Mouse (Mus musculus) heart, adult 9 months (tissue): ENCODE measurements around the gene Ccdc50.

Source experiments
- DNase-seq, 2 experiments: peaks; one replicate each; pipeline ENCODE4 v3.0.0; 2022; ENCODE audit warnings: low spot score in 2 of 2

Ccdc50 gene

GRCm38 (mm10) chr16:27395251-27396037 lies 6.8 kb downstream of the Ccdc50 start:
- no peak for DNase-seq

- no peak for DNase-seq
Observed at GRCm38 (mm10) chr16:27396951-27397350, 8.3 kb downstream of the Ccdc50 start.

- no peak for DNase-seq
Observed at GRCm38 (mm10) chr16:27399026-27399718, 10.5 kb downstream of the Ccdc50 start.

DNA sequence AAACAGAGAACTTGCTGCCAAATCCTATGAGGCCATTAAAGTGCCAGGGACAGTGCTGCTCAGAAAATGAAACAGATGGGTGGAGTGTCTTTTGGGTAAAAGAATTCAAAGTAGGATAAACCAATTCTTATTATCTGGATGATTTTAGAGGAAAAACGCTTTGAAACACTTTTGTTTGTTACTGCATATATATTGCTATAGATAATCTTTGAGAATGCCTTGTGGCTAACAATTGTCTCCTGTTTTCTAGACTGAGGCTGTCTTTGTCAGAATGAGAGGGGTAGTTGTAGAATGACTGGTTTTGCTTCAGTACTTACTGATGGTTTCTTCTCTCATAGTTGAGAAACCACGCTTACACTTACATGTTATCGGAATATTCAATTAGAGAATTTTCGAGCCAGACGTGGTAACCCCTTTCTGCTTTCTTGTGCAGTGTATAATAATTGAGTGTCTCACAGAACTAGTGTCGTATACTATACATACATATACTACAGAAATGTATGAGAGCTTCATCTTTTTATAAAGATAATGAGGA lies 11.1 kb downstream of the Ccdc50 start:
- no peak for DNase-seq

DNA sequence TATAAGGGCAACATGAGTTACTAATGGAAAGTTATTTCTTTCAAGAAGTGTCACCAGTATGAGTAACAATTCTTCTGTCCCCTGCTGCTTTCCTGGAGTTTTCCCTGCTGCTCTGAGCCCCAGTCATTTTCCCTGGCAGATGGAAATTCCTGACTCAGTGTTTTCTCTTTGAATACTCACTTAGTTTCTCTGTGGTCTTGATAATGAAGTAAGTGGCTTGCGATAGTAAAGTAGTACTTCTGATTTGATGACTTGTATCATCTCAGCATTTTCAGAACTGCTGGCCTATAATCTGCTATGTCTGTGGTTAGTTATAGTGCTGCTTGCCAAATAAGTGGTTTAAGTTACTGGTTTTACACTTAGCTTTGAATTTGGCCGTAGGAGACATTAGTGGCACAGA lies 12.9 kb downstream of the Ccdc50 start:
- DNase-seq, result no peak

- DNase-seq, result no peak
Observed at GRCm38 (mm10) chr16:27404107-27404506, 15.4 kb downstream of the Ccdc50 start.

- DNase-seq, result no peak
Observed at GRCm38 (mm10) chr16:27416937-27417584, 28.4 kb downstream of the Ccdc50 start.

DNA sequence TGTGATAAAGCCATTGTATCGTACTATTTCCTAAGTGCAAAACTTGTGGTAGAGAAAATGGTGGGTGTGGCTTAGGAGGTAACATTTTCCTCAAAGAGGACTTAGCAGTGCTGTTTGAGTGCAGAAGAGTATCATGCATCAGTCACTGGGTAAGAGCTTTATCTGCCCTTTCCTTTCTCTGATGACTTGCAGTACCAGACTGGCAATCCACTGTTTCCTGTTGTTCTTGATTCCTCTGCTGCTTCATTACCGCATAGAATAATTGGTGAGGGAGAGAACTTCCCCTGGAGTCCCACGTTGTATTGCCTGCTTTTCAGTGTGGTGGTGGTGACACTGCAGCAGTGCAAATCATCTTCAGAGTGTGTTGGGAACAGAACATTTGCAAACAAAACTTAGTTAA lies 29.0 kb downstream of the Ccdc50 start:
- no peak for DNase-seq

DNA sequence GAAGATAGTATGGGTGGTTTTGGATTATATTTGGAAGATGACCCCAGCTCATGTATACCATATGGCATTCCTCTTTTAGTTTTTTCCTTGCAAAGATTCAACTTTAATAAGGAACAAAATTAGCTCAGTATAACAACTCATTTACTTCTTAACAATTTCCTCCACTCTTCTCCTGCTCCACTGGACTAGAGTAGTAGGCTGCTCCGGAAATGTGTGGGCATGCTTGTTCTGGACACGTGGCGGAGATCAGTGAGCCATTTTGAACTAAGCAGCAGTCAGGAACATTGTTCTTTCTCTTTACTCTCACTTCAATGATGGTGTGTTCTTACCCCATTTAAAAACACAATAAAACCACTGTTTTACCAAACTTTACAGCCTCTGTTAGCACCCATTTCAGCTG lies 32.3 kb downstream of the Ccdc50 start:
- DNase-seq, result no peak

DNA sequence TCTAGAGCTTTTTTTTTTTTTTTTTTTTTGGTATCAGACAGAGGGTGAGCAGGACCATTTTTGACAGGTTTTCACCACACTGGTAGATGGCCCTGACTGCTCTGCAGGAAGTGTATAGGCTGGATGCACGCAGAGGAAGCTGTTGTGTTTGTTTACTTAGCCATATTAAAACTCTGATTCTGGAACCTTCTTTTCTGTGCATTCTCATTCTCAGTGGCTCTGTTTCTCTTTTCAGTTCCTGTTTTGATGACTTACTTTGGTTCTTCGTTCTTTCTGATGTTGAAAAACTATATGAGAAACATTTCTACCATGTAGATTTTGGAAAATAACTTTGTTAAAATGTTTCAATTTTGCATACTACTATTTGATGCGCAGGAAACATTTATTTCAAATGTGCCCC lies 46.4 kb downstream of the Ccdc50 start:
- no peak for DNase-seq

- DNase-seq, result no peak
Observed at GRCm38 (mm10) chr16:27443941-27444340, 55.3 kb downstream of the Ccdc50 start.

- no peak for DNase-seq
Observed at GRCm38 (mm10) chr16:27449360-27449759, 60.7 kb downstream of the Ccdc50 start.

DNA sequence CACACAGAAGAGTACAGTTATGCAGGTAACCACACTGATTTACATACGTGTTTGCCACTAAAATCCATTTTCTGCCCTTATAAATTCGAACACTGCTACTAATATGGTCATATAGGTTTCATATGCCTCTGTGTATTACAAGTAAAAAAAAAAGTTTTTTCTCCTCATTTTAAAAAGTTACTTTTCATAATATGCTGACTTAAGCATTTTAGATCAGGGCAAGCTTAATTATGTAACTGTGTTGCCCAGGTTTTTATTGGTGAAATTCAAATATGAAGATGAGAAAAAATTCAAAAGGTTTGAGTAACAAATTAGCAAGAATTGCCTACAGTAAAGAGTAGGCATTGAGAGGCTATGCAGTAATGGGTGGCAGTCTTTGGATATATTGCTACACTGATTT lies 62.0 kb downstream of the Ccdc50 start:
- DNase-seq, result no peak

DNA sequence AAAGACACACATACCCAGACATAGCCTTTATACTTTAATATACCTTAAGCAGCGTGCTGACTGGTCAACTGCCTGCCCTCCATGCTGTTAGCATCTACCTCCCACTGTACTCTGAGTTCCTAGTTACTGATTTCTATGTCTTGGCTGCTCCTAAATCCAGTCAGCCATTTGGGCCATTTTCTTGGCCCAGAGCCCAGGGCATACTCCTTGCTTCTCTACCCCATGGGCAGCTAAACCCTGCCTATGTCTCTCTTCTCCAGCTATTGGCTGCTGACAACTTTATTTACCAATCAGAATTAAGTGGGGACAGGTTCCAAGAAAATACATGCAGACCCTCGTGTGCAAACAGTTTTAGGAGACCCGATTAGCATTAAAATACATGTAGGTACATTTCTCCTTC lies 64.7 kb downstream of the Ccdc50 start:
- no peak for DNase-seq

DNA sequence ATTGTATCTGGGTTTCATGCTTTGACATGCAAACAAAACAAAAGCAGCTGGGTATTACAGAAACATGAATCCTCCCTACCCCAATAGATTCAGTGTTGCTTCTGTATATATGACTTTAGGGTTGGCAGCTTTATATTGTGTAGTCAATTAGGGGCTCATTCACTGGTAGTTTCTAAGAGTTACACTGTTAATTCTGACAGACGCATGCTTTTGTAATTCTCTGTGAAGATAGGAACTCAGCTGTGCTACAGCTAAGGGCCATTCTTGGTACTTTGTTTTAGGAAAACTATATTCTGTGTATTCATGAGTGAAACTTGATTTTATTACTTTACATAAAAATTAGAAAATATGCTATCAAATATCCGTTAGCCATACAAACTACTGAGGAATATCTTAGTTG lies 65.2 kb downstream of the Ccdc50 start:
- no peak for DNase-seq

- DNase-seq, result peak in 1 of 2 experiments; percentile 43
Observed at GRCm38 (mm10) chr16:27457273-27457672, 68.6 kb downstream of the Ccdc50 start.

- DNase-seq, result no peak
Observed at GRCm38 (mm10) chr16:27468731-27469130, 80.1 kb downstream of the Ccdc50 start.

DNA sequence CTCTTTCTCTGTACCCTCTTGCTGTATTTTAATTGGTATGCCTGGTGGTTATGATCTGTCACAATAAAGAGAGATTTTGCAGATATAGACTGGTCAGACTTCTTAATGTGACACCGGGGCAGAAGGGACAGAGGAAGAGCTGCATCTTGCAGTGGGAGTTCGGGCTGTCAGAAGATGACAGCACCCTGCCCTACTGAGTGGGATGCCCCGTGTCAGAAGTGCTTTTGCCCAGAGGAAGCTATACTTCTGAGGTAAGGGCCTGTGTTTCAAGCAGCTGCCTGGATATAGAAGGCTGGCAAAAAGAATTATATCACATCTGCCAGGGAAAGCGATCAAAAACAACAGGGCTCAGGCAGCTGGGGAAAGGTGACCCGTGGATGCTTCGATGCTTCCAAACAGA lies 82.7 kb downstream of the Ccdc50 start:
- DNase-seq, result no peak

DNA sequence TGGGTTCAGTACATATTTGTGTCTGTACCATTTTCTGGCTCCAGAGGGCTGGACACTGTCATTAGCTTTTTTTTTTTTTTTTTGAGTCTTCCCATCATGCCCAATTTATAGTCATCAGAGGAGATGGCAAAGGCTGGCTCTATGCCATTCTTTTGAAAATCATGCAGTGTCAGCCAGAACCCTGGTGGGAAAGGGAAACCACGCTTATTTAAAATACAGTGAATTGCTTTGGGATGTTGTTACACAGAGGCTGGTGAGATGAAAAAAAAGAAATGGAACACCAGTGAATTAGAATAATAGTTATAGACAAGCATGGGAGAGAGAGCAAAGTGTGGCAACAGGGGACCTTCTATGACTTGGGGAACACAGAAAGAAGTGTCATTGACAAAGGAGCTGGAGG lies 95.2 kb downstream of the Ccdc50 start:
- DNase-seq, result no peak
